In genomic region chr10:21952520-21952919, GRCm38 (mm10) we compare ENCODE assay signal across 17 mouse cellular contexts.
A peak's percentile ranks its signal among the peaks of the same experiment; 100 is the strongest.
DNase-seq lines count a peak whose midpoint lies in the region; ATAC-seq and TF ChIP-seq lines count a peak whose summit lies in the region.
"Had no signal": no experiment of that assay in that cellular context is flagged by ENCODE, and none has a peak within 500 bp of the region (broad histone marks: within the 10 kb centered on the region; RNA-seq: fewer than 3 reads in every experiment).

No protein-coding gene starts in this region.

- DNase-seq in kidney, adult 2 months, result peak; percentile 24
- DNase-seq in kidney, postnatal 4 days, result no peak
- DNase-seq in forelimb bud, embryonic 11.5 days (ENCODE audit: low read depth, low spot score), result peak; percentile 51
- DNase-seq in heart, adult 8-10 months (ENCODE audit: low spot score), result peak; percentile 85
- peak; percentile 75 for DNase-seq in skeletal muscle tissue, adult 2 months (ENCODE audit: low read depth, low spot score)
- no peak for DNase-seq in adrenal gland, postnatal 10 days
- no peak for DNase-seq in cerebellum, postnatal 4 days (ENCODE audit: low spot score in 2 of 2)
- DNase-seq: cerebellum, postnatal 25 days; lung, embryonic 14.5 days; right cerebral cortex, postnatal 25 days had no signal

- ATAC-seq in monocyte, adult 5-6 weeks (replicated peaks; ENCODE audit: insufficient number of reproducible peaks, low FRiP score, low TSS enrichment, poor library complexity, severe bottlenecking), result no peak
- ATAC-seq: inflammation-experienced regulatory T-cells, adult 6 months; midbrain, embryonic 15.5 days had no signal

- no peaks in the 10 kb centered on the region for H3K4me1 ChIP-seq in kidney, adult 2 months (ENCODE audit: control insufficient read depth, insufficient read depth, low read length)
- H3K4me1 ChIP-seq: forebrain, embryonic 10.5 days; midbrain, embryonic 15.5 days had no signal

- no peaks in the 10 kb centered on the region for H3K36me3 ChIP-seq in kidney, adult 2 months (ENCODE audit: control insufficient read depth, insufficient read depth, low read length)
- H3K36me3 ChIP-seq: embryonic facial prominence, embryonic 13.5 days; forebrain, embryonic 10.5 days; G1E; midbrain, embryonic 15.5 days had no signal

- no peak for TF ChIP-seq CTCF in kidney, adult 2 months (conservative IDR thresholded peaks at IDR 0.05; ENCODE audit: insufficient read depth, insufficient read length, low read depth, low read length)

- 89% methylated on average over 4 of the region's 4 CpGs for WGBS in kidney, adult 2 months

- TF ChIP-seq POLR2A in kidney, adult 2 months (IDR thresholded peaks at IDR 0.05; ENCODE audit: low read depth, low read length), result no peak

- H3K27me3 ChIP-seq in kidney, adult 2 months (replicated peaks; ENCODE audit: control insufficient read depth, insufficient read depth, low read length), result no peaks in the 10 kb centered on the region
- H3K27me3 ChIP-seq: embryonic facial prominence, embryonic 13.5 days; midbrain, embryonic 15.5 days had no signal

- H3K4me3 ChIP-seq in kidney, adult 2 months (ENCODE audit: insufficient read depth, low read depth, low read length), result no peak overlapping the region
- H3K4me3 ChIP-seq: embryonic facial prominence, embryonic 13.5 days; forebrain, embryonic 10.5 days; midbrain, embryonic 15.5 days had no signal

- H3K27ac ChIP-seq in kidney, adult 2 months (ENCODE audit: insufficient read depth, low read depth, low read length), result no peak overlapping the region
- H3K27ac ChIP-seq: embryonic facial prominence, embryonic 13.5 days; forebrain, embryonic 10.5 days; macrophage; midbrain, embryonic 15.5 days had no signal

Comparison
In these comparisons a context has a peak if more than half of its experiments do, and no peak if none do; other contexts are left out.
1. DNase-seq: peak in kidney, adult 2 months (single experiment), forelimb bud, embryonic 11.5 days (single experiment), heart, adult 8-10 months (single experiment) and skeletal muscle tissue, adult 2 months (single experiment); none in kidney, postnatal 4 days (0 of 2), adrenal gland, postnatal 10 days (single experiment) and cerebellum, postnatal 4 days (0 of 2).